Mouse (Mus musculus): ENCODE measurements around the gene Clec11a. TPM values are rescaled to one million over a fixed set of nuclear protein-coding genes. Genes with fewer than 3 reads are reported as not detected.

Clec11a gene
- polyA plus RNA-seq, 1 experiment from 2014 or later, result 3.5 TPM

- WGBS, result 80% methylated on average over 3 of the region's 3 CpGs
Measured at GRCm38 (mm10) chr7:44332336-44332735, 25.6 kb upstream of the Clec11a start.

GRCm38 (mm10) chr7:44326614-44327013 is 19.9 kb upstream of the Clec11a start:
- H3K27ac ChIP-seq (ENCODE audit: low read length), result no peak overlapping the region
- no peaks in the 10 kb centered on the region for H3K27me3 ChIP-seq (replicated peaks; ENCODE audit: control insufficient read depth, insufficient read depth, low read length)
- H3K4me3 ChIP-seq (replicated peaks; ENCODE audit: low read length), result no peak overlapping the region
- ATAC-seq, result no peak
- H3K9ac ChIP-seq (replicated peaks; ENCODE audit: low read depth, low read length), result no peak overlapping the region
- peaks cover 7% of the 10 kb centered on the region; the same call in 1 of the 2 replicates for H3K36me3 ChIP-seq (ENCODE audit: control insufficient read depth, insufficient read depth)
- H3K4me2 ChIP-seq (ENCODE audit: low read length), result no peak overlapping the region
- H3K9me3 ChIP-seq (ENCODE audit: control insufficient read depth, low read length), result no peaks in the 10 kb centered on the region
- WGBS, result 73% methylated on average over 6 of the region's 6 CpGs
- H3K4me1 ChIP-seq (replicated peaks; ENCODE audit: control insufficient read depth, insufficient read depth, low read length), result no peaks in the 10 kb centered on the region

More at GRCm38 (mm10) chr7:44332336-44332735, 25.6 kb upstream of the Clec11a start:
- H3K4me1 ChIP-seq (replicated peaks; ENCODE audit: control insufficient read depth, insufficient read depth, low read length), result peaks cover 20% of the 10 kb centered on the region
- H3K27ac ChIP-seq (ENCODE audit: low read length), result no peak overlapping the region
- no peak overlapping the region for H3K4me3 ChIP-seq (replicated peaks; ENCODE audit: low read length)
- no peaks in the 10 kb centered on the region for H3K9me3 ChIP-seq (ENCODE audit: control insufficient read depth, low read length)
- no peak overlapping the region for H3K9ac ChIP-seq (replicated peaks; ENCODE audit: low read depth, low read length)
- no peak overlapping the region for H3K4me2 ChIP-seq (ENCODE audit: low read length)
- peaks cover 6% of the 10 kb centered on the region; the same call in 1 of the 2 replicates for H3K27me3 ChIP-seq (replicated peaks; ENCODE audit: control insufficient read depth, insufficient read depth, low read length)
- no peak for ATAC-seq
- peaks cover 7% of the 10 kb centered on the region; the same call in 1 of the 2 replicates for H3K36me3 ChIP-seq (ENCODE audit: control insufficient read depth, insufficient read depth)

DNA sequence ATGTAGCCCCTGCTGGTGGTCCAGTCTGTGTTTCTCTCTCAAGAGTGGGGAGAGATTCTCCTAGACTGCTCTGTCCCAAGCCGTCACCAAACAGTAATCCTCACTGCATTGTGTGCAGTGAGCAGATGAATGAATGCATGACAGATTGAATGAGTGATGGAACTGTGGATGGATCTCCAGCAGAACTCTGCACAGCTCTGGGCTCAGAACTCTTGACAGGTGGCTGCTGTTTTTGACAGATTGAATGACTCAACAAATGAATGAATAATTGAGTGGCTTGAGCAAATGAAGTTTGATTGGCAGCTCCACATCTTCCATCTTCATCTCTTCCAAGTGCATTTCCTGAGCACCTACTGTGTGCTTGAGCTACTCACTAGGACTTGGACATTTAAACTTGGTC is 15.6 kb upstream of the Clec11a start:
- no peak overlapping the region for H3K4me2 ChIP-seq (ENCODE audit: low read length)
- H3K9me3 ChIP-seq (ENCODE audit: control insufficient read depth, low read length), result no peaks in the 10 kb centered on the region
- peaks cover 10% of the 10 kb centered on the region for H3K36me3 ChIP-seq (ENCODE audit: control insufficient read depth, insufficient read depth)
- no peak overlapping the region for H3K9ac ChIP-seq (replicated peaks; ENCODE audit: low read depth, low read length)
- no peak for ATAC-seq
- no peak overlapping the region for H3K4me3 ChIP-seq (replicated peaks; ENCODE audit: low read length)
- no peaks in the 10 kb centered on the region for H3K27me3 ChIP-seq (replicated peaks; ENCODE audit: control insufficient read depth, insufficient read depth, low read length)
- H3K4me1 ChIP-seq (replicated peaks; ENCODE audit: control insufficient read depth, insufficient read depth, low read length), result peaks cover 11% of the 10 kb centered on the region
- WGBS, result 79% methylated on average over 1 of the region's 1 CpGs
- no peak overlapping the region for H3K27ac ChIP-seq (ENCODE audit: low read length)

- peaks cover 12% of the 10 kb centered on the region for H3K36me3 ChIP-seq (ENCODE audit: control insufficient read depth, insufficient read depth)
- peak overlapping the region; percentile 70 for H3K27ac ChIP-seq (ENCODE audit: low read length)
- H3K4me1 ChIP-seq (replicated peaks; ENCODE audit: control insufficient read depth, insufficient read depth, low read length), result peaks cover 11% of the 10 kb centered on the region
- WGBS, result 30% methylated on average over 5 of the region's 8 CpGs
- H3K9ac ChIP-seq (replicated peaks; ENCODE audit: low read depth, low read length), result 0 out of 2 replicates have a peak overlapping the region, but pooled peaks have one; percentile 22
- H3K9me3 ChIP-seq (ENCODE audit: control insufficient read depth, low read length), result no peaks in the 10 kb centered on the region
- no peaks in the 10 kb centered on the region for H3K27me3 ChIP-seq (replicated peaks; ENCODE audit: control insufficient read depth, insufficient read depth, low read length)
- H3K4me3 ChIP-seq (replicated peaks; ENCODE audit: low read length), result no peak overlapping the region
- no peak overlapping the region for H3K4me2 ChIP-seq (ENCODE audit: low read length)
- peak; percentile 57 for ATAC-seq
Measured at GRCm38 (mm10) chr7:44320886-44321285, 14.2 kb upstream of the Clec11a start.

- Histone ChIP-seq H3K27ac (ENCODE audit: low read length) (no peak overlapping the region), H3K36me3 (ENCODE audit: control insufficient read depth, insufficient read depth) (peaks cover 20% of the 10 kb centered on the region), H3K9me3 (ENCODE audit: control insufficient read depth, low read length) (no peaks in the 10 kb centered on the region), H3K4me2 (ENCODE audit: low read length) (no peak overlapping the region), H3K27me3 (replicated peaks; ENCODE audit: control insufficient read depth, insufficient read depth, low read length) (no peaks in the 10 kb centered on the region), H3K4me3 (replicated peaks; ENCODE audit: low read length) (no peak overlapping the region), H3K9ac (replicated peaks; ENCODE audit: low read depth, low read length) (no peak overlapping the region), H3K4me1 (replicated peaks; ENCODE audit: control insufficient read depth, insufficient read depth, low read length) (peaks cover 11% of the 10 kb centered on the region)
- WGBS, result 24% methylated on average over 4 of the region's 4 CpGs
- 0 out of 2 replicates have a peak, but pooled peaks have one; percentile 26 for ATAC-seq
Measured at GRCm38 (mm10) chr7:44317913-44318312, 11.2 kb upstream of the Clec11a start.

- Histone ChIP-seq H3K9ac (replicated peaks; ENCODE audit: low read depth, low read length) (no peak overlapping the region), H3K4me2 (ENCODE audit: low read length) (no peak overlapping the region), H3K4me1 (replicated peaks; ENCODE audit: control insufficient read depth, insufficient read depth, low read length) (peaks cover 19% of the 10 kb centered on the region), H3K9me3 (ENCODE audit: control insufficient read depth, low read length) (no peaks in the 10 kb centered on the region), H3K36me3 (ENCODE audit: control insufficient read depth, insufficient read depth) (peaks cover 10% of the 10 kb centered on the region), H3K27me3 (replicated peaks; ENCODE audit: control insufficient read depth, insufficient read depth, low read length) (no peaks in the 10 kb centered on the region), H3K27ac (ENCODE audit: low read length) (no peak overlapping the region), H3K4me3 (replicated peaks; ENCODE audit: low read length) (no peak overlapping the region)
- no peak for ATAC-seq
- WGBS, result 75% methylated on average over 16 of the region's 16 CpGs
Measured at GRCm38 (mm10) chr7:44312484-44312883, 5.8 kb upstream of the Clec11a start.

- 23% methylated on average over 6 of the region's 6 CpGs for WGBS
- H3K4me1 ChIP-seq (replicated peaks; ENCODE audit: control insufficient read depth, insufficient read depth, low read length), result peaks cover 19% of the 10 kb centered on the region
- ATAC-seq, result 0 out of 2 replicates have a peak, but pooled peaks have one; percentile 6
Measured at GRCm38 (mm10) chr7:44311713-44312304, 5.1 kb upstream of the Clec11a start.

DNA sequence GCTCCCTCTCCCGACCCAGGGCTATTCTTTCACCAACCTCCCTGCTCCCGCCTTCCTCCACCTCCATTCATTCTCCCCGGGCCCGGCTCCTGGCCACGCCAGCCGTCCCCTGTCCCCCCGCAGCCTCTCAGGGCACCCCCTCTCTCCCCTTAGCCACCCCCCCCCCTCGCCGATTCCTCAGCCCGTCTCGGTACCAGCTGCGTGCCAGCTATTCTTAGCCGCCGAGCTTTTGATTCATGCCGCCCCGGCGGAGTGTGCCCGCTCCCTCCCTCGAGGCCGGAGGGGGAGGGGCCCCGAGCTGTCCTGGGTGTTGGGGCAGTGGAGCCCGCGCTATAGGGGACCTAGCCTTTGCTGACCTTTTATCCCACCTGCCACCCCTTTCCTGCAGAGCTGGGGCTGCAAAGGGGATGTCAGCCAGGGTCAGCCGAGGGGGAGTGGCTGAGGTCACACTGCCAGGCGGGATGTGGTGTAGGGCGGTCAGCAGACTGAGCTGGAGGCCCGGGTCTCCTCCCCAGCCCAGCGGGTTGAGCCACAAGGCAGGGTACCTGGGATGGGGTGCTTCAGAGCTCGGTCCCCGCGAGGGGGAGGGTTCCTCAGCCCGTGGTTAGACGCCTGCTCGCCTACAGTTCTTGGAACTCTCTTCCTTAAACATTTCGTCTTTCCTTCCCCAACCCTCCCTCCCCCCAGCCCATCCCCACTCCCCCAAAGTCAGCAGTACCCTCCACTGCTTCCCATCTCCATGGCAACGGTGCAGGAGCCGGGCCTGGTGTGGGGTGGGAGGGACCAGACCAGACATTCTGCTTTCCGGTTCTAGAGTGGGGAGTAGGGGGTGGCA is 4.4 kb upstream of the Clec11a start:
- peak overlapping the region; percentile 56 for H3K27ac ChIP-seq (ENCODE audit: low read length)
- H3K4me3 ChIP-seq (replicated peaks; ENCODE audit: low read length), result peak overlapping the region; percentile 71
- peak; percentile 44 for ATAC-seq
- peak overlapping the region; percentile 83 for H3K9ac ChIP-seq (replicated peaks; ENCODE audit: low read depth, low read length)
- H3K36me3 ChIP-seq (ENCODE audit: control insufficient read depth, insufficient read depth), result peaks cover 8% of the 10 kb centered on the region
- H3K4me2 ChIP-seq (ENCODE audit: low read length), result peak overlapping the region; percentile 87
- H3K4me1 ChIP-seq (replicated peaks; ENCODE audit: control insufficient read depth, insufficient read depth, low read length), result peaks cover 19% of the 10 kb centered on the region
- H3K27me3 ChIP-seq (replicated peaks; ENCODE audit: control insufficient read depth, insufficient read depth, low read length), result no peaks in the 10 kb centered on the region
- under 1% methylated on average over 38 of the region's 38 CpGs for WGBS
- H3K9me3 ChIP-seq (ENCODE audit: control insufficient read depth, low read length), result no peaks in the 10 kb centered on the region

More at GRCm38 (mm10) chr7:44311713-44312304, 5.1 kb upstream of the Clec11a start:
- Histone ChIP-seq H3K4me2 (ENCODE audit: low read length) (peak overlapping the region; percentile 87), H3K4me3 (replicated peaks; ENCODE audit: low read length) (peak overlapping the region; percentile 71), H3K27ac (ENCODE audit: low read length) (no peak overlapping the region), H3K27me3 (replicated peaks; ENCODE audit: control insufficient read depth, insufficient read depth, low read length) (no peaks in the 10 kb centered on the region), H3K9me3 (ENCODE audit: control insufficient read depth, low read length) (no peaks in the 10 kb centered on the region), H3K9ac (replicated peaks; ENCODE audit: low read depth, low read length) (peak overlapping the region; percentile 83), H3K36me3 (ENCODE audit: control insufficient read depth, insufficient read depth) (peaks cover 9% of the 10 kb centered on the region)

DNA sequence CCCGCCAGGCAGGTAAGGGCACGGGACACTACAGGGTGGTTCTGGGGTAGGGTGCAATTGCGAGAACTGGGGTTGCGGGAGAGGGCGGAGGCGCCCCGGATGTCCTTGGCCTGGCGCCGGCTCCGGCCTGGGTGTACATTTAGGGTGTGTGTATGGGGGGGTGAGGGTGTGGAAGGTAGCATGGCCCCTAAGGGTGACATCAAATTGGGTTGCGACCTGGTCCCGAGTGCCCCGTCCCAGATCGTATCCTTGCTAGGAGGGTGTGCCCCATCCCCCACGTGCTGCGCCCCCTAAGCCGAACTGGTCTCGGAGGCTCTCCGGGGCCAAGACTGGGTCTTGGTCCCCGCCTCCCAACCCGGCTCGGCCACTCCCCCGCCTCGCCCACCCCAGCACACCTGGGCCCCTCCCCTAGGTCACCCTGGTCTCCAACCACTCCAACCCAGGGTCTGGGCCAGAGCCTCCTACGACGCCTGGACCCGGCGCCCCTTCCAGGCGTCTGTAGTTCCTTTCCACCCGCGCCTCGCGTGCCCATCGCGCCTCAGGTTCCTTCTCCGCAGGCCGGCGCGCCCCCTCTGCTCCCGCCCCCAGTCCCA is 3.7 kb upstream of the Clec11a start:
- H3K4me3 ChIP-seq (replicated peaks; ENCODE audit: low read length), result peak overlapping the region; percentile 71
- H3K9me3 ChIP-seq (ENCODE audit: control insufficient read depth, low read length), result no peaks in the 10 kb centered on the region
- peaks cover 8% of the 10 kb centered on the region for H3K36me3 ChIP-seq (ENCODE audit: control insufficient read depth, insufficient read depth)
- H3K9ac ChIP-seq (replicated peaks; ENCODE audit: low read depth, low read length), result peak overlapping the region; percentile 83
- peak overlapping the region; percentile 87 for H3K4me2 ChIP-seq (ENCODE audit: low read length)
- peak; percentile 18 for ATAC-seq
- no peaks in the 10 kb centered on the region for H3K27me3 ChIP-seq (replicated peaks; ENCODE audit: control insufficient read depth, insufficient read depth, low read length)
- 0% methylated on average over 31 of the region's 40 CpGs for WGBS
- peak overlapping the region; percentile 56 for H3K27ac ChIP-seq (ENCODE audit: low read length)
- H3K4me1 ChIP-seq (replicated peaks; ENCODE audit: control insufficient read depth, insufficient read depth, low read length), result peaks cover 25% of the 10 kb centered on the region

Measured in forebrain, embryonic 16.5 days (tissue).